Mouse (Mus musculus): ENCODE results near the gene Gpsm1. TPM values are rescaled to one million over a fixed set of nuclear protein-coding genes. Genes with fewer than 3 reads are reported as not detected.

Gpsm1 gene
- polyA plus RNA-seq, 1 experiment from 2014 or later, result 29.3 TPM

- Histone ChIP-seq H3K27me3 (replicated peaks; ENCODE audit: control insufficient read depth, insufficient read depth, low read length) (no peaks in the 10 kb centered on the region), H3K9me3 (ENCODE audit: control insufficient read depth, low read length) (no peaks in the 10 kb centered on the region), H3K4me2 (ENCODE audit: low read depth, low read length) (peak overlapping the region; percentile 86), H3K36me3 (ENCODE audit: control insufficient read depth, insufficient read depth, low read length) (no peaks in the 10 kb centered on the region), H3K4me3 (ENCODE audit: low read depth, low read length) (peak overlapping the region; percentile 74), H3K4me1 (ENCODE audit: control insufficient read depth, insufficient read depth, low read length) (peaks cover 54% of the 10 kb centered on the region), H3K9ac (ENCODE audit: low read depth, low read length) (peak overlapping the region; percentile 91), H3K27ac (replicated peaks; ENCODE audit: low read depth, low read length) (peak overlapping the region; percentile 95)
- 18% methylated on average over 13 of the region's 13 CpGs for WGBS
- DNase-seq (ENCODE audit: low spot score) (peak; percentile 92), ATAC-seq (ENCODE audit: low read depth) (peak; percentile 7; the same call in 1 of the 2 replicates)
Measured at GRCm38 (mm10) chr2:26314281-26315071, 839 bp upstream of the Gpsm1 start.

DNA sequence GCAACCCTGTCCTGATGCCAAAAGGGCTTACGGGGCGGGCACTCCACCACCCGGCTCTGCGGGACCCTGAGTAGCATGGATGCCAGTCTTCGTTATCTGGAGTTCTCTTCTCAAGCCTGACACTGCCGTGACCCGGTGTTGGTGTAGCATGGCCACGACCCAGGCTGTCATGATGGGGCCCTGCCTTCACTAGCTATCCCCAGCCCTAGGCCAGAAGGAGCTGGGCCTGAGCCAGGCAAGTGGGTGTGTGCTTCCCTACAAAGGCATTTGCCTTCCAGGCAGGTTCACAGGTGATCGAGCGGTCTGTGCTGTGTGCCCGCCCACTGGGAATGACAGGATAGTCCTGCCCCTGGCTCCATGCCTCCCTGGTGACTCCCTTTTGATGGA is 603 bp downstream of the Gpsm1 start:
- H3K4me3 ChIP-seq (ENCODE audit: low read depth, low read length), result peak overlapping the region; percentile 74
- no peaks in the 10 kb centered on the region for H3K9me3 ChIP-seq (ENCODE audit: control insufficient read depth, low read length)
- ATAC-seq (ENCODE audit: low read depth) (peak; percentile 16), DNase-seq (ENCODE audit: low spot score) (peak; percentile 74)
- no peaks in the 10 kb centered on the region for H3K27me3 ChIP-seq (replicated peaks; ENCODE audit: control insufficient read depth, insufficient read depth, low read length)
- H3K4me2 ChIP-seq (ENCODE audit: low read depth, low read length), result peak overlapping the region; percentile 86
- 3% methylated on average over 10 of the region's 11 CpGs for WGBS
- no peaks in the 10 kb centered on the region for H3K36me3 ChIP-seq (ENCODE audit: control insufficient read depth, insufficient read depth, low read length)
- H3K4me1 ChIP-seq (ENCODE audit: control insufficient read depth, insufficient read depth, low read length), result peaks cover 44% of the 10 kb centered on the region
- peak overlapping the region; percentile 95 for H3K27ac ChIP-seq (replicated peaks; ENCODE audit: low read depth, low read length)
- peak overlapping the region; percentile 91 for H3K9ac ChIP-seq (ENCODE audit: low read depth, low read length)

- ATAC-seq (ENCODE audit: low read depth), result peak; percentile 66
Measured at GRCm38 (mm10) chr2:26316576-26317246, 1.4 kb downstream of the Gpsm1 start.

DNA sequence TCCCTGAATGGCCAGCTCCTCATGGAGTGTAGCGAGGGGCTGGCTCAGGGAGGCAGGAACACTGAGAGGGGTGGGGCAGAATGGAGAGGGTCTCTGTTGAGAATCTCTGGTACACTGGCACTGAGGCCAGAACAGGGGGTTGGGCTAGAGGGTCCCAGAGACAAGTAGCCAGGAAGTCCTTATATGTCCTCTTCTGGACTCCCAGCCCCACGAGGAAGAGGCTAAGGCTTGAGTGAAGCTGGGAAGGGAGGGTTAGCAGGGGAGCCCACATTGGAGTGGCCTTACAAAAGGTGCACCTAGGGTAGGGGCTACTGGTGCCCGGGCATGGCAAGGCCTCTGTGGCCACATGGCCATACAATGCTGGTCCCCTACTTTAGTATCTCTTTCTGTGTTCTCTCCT is 2.1 kb downstream of the Gpsm1 start:
- H3K4me1 ChIP-seq (ENCODE audit: control insufficient read depth, insufficient read depth, low read length), result peaks cover 44% of the 10 kb centered on the region
- DNase-seq (ENCODE audit: low spot score) (no peak), ATAC-seq (ENCODE audit: low read depth) (no peak)
- no peaks in the 10 kb centered on the region for H3K27me3 ChIP-seq (replicated peaks; ENCODE audit: control insufficient read depth, insufficient read depth, low read length)
- H3K4me3 ChIP-seq (ENCODE audit: low read depth, low read length), result peak overlapping the region; percentile 74; the same call in 1 of the 2 replicates
- no peaks in the 10 kb centered on the region; the same call in 1 of the 2 replicates for H3K36me3 ChIP-seq (ENCODE audit: control insufficient read depth, insufficient read depth, low read length)
- peak overlapping the region; percentile 91 for H3K9ac ChIP-seq (ENCODE audit: low read depth, low read length)
- peak overlapping the region; percentile 95; the same call in 1 of the 2 replicates for H3K27ac ChIP-seq (replicated peaks; ENCODE audit: low read depth, low read length)
- WGBS, result 51% methylated on average over 3 of the region's 3 CpGs
- peak overlapping the region; percentile 86 for H3K4me2 ChIP-seq (ENCODE audit: low read depth, low read length)
- no peaks in the 10 kb centered on the region for H3K9me3 ChIP-seq (ENCODE audit: control insufficient read depth, low read length)

More at GRCm38 (mm10) chr2:26316576-26317246, 1.4 kb downstream of the Gpsm1 start:
- no peaks in the 10 kb centered on the region for H3K9me3 ChIP-seq (ENCODE audit: control insufficient read depth, low read length)
- peak overlapping the region; percentile 86 for H3K4me2 ChIP-seq (ENCODE audit: low read depth, low read length)
- peak overlapping the region; percentile 91 for H3K9ac ChIP-seq (ENCODE audit: low read depth, low read length)
- WGBS, result 36% methylated on average over 9 of the region's 9 CpGs
- H3K27ac ChIP-seq (replicated peaks; ENCODE audit: low read depth, low read length), result peak overlapping the region; percentile 95
- no peaks in the 10 kb centered on the region for H3K27me3 ChIP-seq (replicated peaks; ENCODE audit: control insufficient read depth, insufficient read depth, low read length)
- peak; percentile 91 for DNase-seq (ENCODE audit: low spot score)
- H3K4me1 ChIP-seq (ENCODE audit: control insufficient read depth, insufficient read depth, low read length), result peaks cover 44% of the 10 kb centered on the region
- H3K36me3 ChIP-seq (ENCODE audit: control insufficient read depth, insufficient read depth, low read length), result no peaks in the 10 kb centered on the region; the same call in 1 of the 2 replicates
- H3K4me3 ChIP-seq (ENCODE audit: low read depth, low read length), result peak overlapping the region; percentile 74

DNA sequence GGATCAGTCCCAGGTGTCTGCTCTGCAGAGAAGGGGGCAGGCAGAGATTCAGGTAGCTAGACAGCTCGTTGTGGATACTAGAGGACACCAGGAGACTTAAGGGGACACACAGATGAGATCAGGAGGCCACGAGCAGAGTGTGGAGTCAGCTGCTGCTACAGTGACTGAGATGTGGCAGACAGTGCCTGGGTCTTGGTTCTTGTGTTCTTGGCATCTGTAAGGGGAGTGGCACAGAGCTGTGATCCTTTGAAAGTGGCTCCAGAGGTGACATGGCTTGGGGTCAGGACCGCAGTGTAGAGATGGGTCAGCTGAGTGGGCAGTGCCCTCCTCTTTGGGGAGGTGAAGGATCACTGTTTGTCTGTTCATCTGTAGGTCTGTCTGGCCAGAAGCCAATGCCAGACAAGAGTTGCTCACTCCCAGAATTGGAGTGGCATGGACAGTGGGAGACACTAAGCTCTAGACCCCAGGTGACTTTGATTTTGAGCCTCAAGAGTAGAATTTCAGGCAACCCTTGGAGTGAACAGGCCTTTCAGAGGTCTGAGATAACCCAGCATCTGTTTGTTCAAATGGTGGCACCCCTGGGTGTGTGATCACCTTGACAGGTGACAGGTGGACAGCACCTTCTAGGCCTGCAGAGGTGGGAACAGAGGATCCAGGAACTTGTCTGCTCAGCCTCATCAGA is 2.8 kb downstream of the Gpsm1 start:
- ATAC-seq (ENCODE audit: low read depth) (no peak), DNase-seq (ENCODE audit: low spot score) (no peak)
- Histone ChIP-seq H3K27ac (replicated peaks; ENCODE audit: low read depth, low read length) (no peak overlapping the region), H3K9ac (ENCODE audit: low read depth, low read length) (peak overlapping the region; percentile 91; the same call in 1 of the 2 replicates), H3K4me3 (ENCODE audit: low read depth, low read length) (no peak overlapping the region), H3K36me3 (ENCODE audit: control insufficient read depth, insufficient read depth, low read length) (peaks cover 4% of the 10 kb centered on the region; the same call in 1 of the 2 replicates), H3K4me2 (ENCODE audit: low read depth, low read length) (peak overlapping the region; percentile 86; the same call in 1 of the 2 replicates), H3K27me3 (replicated peaks; ENCODE audit: control insufficient read depth, insufficient read depth, low read length) (no peaks in the 10 kb centered on the region), H3K4me1 (ENCODE audit: control insufficient read depth, insufficient read depth, low read length) (peaks cover 44% of the 10 kb centered on the region), H3K9me3 (ENCODE audit: control insufficient read depth, low read length) (no peaks in the 10 kb centered on the region)
- 88% methylated on average over 3 of the region's 3 CpGs for WGBS

- WGBS, result 78% methylated on average over 9 of the region's 9 CpGs
- Histone ChIP-seq H3K27me3 (replicated peaks; ENCODE audit: control insufficient read depth, insufficient read depth, low read length) (no peaks in the 10 kb centered on the region), H3K36me3 (ENCODE audit: control insufficient read depth, insufficient read depth, low read length) (peaks cover 14% of the 10 kb centered on the region), H3K27ac (replicated peaks; ENCODE audit: low read depth, low read length) (no peak overlapping the region), H3K9me3 (ENCODE audit: control insufficient read depth, low read length) (no peaks in the 10 kb centered on the region), H3K4me2 (ENCODE audit: low read depth, low read length) (no peak overlapping the region), H3K4me1 (ENCODE audit: control insufficient read depth, insufficient read depth, low read length) (peaks cover 37% of the 10 kb centered on the region), H3K9ac (ENCODE audit: low read depth, low read length) (no peak overlapping the region), H3K4me3 (ENCODE audit: low read depth, low read length) (no peak overlapping the region)
- no peak for ATAC-seq (ENCODE audit: low read depth)
- no peak for DNase-seq (ENCODE audit: low spot score)
Measured at GRCm38 (mm10) chr2:26319109-26319508, 3.8 kb downstream of the Gpsm1 start.

- Histone ChIP-seq H3K4me2 (ENCODE audit: low read depth, low read length) (no peak overlapping the region), H3K27ac (replicated peaks; ENCODE audit: low read depth, low read length) (no peak overlapping the region), H3K36me3 (ENCODE audit: control insufficient read depth, insufficient read depth, low read length) (peaks cover 20% of the 10 kb centered on the region), H3K4me3 (ENCODE audit: low read depth, low read length) (no peak overlapping the region), H3K27me3 (replicated peaks; ENCODE audit: control insufficient read depth, insufficient read depth, low read length) (no peaks in the 10 kb centered on the region), H3K9me3 (ENCODE audit: control insufficient read depth, low read length) (no peaks in the 10 kb centered on the region), H3K9ac (ENCODE audit: low read depth, low read length) (no peak overlapping the region), H3K4me1 (ENCODE audit: control insufficient read depth, insufficient read depth, low read length) (peaks cover 31% of the 10 kb centered on the region)
- no peak for ATAC-seq (ENCODE audit: low read depth)
- WGBS, result 88% methylated on average over 13 of the region's 13 CpGs
- no peak for DNase-seq (ENCODE audit: low spot score)
Measured at GRCm38 (mm10) chr2:26319519-26320244, 4.4 kb downstream of the Gpsm1 start.

Measured in embryonic facial prominence, embryonic 14.5 days (tissue).